Mouse (Mus musculus) gastrocnemius, postnatal 14 days (tissue): Measurements from ENCODE around the gene Ptma. TPM values are rescaled to one million over a fixed set of nuclear protein-coding genes. Genes with fewer than 3 reads are reported as not detected.
A peak's percentile ranks its signal among the peaks of the same experiment; 100 is the strongest.

ENCODE experiments used
- DNase-seq: peaks from one replicate; pipeline ENCODE4 v3.0.0; 2021; ENCODE audit warnings: mixed read lengths
- intact Hi-C: fragments of 180-260 bp; cut with DNase I; formaldehyde crosslinking; loops from one replicate; pipeline ENCODE4 v1.15.1; 2025; ENCODE audit warnings: low total_unique reads
- total RNA-seq, 2 experiments: library from RNA; stranded (reverse); gene quantifications; 2 replicates each; pipeline ENCODE4 v1.2.3; 2021

Ptma gene
- total RNA-seq, 2 experiments from 2014 or later: 184 to 248 TPM

DNA sequence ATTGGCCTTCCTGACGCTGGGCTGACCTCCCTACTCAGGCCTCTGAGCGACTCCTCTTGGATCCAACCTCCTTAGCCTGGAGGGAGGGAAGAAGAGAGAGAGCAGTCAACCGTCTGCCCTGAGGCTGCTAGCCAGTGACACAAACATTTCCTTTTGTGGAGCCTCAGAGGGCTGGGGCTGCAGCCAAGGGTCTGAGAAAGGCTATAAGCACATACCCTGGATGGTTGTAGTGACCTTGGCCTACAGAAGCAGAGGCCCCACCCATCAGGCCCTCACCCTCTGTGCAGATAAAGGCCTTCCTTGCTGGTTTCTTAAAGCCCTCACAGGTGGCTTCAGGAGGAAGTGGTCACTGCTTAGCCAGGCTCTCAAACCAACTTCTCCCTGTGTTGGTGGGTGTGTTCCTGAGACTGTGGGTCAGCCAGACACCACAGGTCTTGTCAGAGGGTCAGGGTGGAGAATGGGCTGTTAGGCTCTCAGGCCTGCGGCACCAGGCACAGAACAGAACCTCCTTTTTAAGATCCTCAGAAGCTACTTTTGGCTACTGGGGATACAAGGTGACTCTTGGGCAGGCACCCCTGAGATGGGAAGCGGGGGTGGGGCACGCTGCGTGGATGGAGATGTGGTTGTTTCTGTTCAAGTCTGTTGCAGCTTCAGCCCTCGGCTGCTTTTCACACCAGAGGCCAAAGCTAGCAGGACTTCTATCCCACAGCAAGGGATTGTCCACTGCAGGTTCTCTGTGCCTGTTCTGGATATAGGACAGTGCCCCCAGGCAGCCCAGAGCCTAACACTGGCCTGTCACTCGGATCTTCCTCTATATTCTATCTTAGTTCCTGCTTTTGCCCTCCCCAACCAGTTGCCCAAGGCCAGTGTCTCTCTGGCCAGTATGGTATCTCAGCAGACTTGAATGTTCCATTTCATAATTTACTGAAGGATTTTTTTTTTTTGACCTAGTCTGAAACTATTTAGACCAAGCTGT, 34.1 kb upstream of the Ptma start:
- intact Hi-C loops: no loop called here
- DNase-seq: no peak

DNA sequence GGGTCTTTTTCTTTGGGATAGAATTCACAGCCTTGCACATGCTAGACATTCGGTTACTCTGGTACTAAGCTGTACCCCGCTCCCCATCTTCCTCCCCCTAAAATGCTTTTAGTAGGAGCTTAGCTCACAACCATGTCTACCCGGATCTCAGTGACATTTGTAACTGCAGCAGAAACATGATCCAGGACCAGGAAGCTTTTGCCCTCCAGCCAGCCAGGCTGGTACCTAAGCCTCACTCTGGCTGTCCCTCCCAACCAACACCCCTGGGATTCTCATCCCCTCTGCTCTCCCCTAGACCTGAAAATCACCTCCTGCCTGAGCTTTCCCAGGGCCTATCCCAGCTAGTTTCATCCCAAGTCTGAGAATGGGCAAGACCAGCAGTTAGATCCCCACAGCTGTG, 32.7 kb upstream of the Ptma start:
- intact Hi-C loops: no loop called here
- DNase-seq: no peak

DNA sequence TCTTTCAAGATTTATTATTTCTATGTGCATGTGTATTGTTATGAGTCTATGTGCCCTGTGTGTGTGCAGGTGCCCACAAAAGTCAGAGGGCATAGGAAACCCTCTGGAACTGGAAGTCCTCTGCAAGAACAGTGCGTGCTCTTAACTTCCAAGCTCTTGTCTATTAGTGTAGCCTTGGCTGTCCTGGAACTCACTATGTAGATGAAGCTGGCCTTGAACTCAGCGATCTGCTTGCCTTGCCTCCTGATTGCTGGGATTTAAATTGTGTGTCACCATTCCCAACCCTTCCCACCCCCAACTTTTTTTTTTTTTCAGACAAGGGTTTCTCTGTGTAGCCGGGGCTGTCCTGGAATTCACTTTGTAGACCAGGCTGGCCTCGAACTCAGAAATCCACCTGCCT, 30.2 kb upstream of the Ptma start:
- DNase-seq: no peak
- intact Hi-C loops: no loop called here

DNA sequence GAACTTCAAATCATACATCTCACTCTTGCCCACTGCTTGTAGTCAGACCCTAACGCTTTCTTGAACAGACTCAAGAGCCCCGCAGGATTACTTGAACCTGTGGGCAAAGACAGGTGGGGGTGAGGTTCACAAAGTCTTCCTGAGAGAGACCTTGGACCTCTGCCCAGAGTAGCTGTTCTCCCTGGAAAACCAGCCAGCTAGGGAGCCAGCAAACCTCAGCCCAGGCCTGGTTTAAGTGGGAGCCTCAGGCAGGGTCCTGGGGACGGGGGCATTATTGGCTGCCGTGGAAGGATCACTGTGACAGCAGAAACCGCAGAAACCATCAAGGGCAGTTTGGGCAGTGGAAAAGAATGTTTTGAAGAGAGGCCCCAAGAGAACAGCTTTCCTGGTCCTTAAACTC, 29.2 kb upstream of the Ptma start:
- intact Hi-C loops: no loop called here

GRCm38 (mm10) chr1:86497986-86498385, 28.5 kb upstream of the Ptma start:
- intact Hi-C loops: no loop called here
- DNase-seq: no peak

More for the DNA sequence above, 29.2 kb upstream of the Ptma start:
- DNase-seq: no peak

DNA sequence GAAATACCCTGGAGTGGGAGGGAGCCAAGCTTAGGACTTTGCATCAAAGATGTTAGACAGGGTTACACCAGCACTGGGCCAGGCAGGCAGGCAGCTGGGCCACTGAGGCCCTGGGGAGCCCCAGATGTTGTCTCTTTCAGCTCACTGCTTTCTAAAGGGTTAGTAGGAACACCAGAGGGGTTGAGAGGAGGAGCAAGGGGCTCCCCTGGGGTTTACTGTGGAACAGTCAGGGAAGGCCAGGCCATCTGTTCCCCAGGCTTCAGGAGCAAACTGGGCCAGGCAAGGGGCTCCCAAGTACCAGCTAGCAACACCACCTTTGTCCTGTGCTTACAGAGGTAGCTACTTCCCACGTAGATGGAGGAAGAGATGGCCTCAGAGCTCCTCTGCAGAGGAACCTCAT, 27.9 kb upstream of the Ptma start:
- intact Hi-C loops: no loop called here
- peak; percentile 36 for DNase-seq

DNA sequence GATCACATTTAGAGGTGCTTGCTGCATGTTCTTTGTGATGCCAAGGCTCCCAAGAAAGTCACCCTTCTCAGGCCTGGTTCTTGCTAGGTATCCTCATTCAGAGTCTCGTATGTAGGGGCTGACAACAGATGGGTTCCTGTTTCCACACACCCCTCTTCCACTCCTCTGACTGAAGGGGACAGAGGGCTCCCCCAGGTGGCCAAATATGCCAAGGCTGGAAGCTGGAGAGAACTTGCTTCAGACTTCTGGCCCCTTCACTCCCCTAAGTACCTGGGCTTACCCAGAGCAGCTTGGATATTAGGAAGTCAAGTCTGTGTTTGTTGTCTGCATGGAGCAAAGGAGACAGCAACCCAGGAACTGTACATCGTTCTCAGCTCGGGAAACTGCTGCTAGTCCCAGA, 26.6 kb upstream of the Ptma start:
- peak; percentile 79 for DNase-seq
- intact Hi-C loops: no loop called here

DNA sequence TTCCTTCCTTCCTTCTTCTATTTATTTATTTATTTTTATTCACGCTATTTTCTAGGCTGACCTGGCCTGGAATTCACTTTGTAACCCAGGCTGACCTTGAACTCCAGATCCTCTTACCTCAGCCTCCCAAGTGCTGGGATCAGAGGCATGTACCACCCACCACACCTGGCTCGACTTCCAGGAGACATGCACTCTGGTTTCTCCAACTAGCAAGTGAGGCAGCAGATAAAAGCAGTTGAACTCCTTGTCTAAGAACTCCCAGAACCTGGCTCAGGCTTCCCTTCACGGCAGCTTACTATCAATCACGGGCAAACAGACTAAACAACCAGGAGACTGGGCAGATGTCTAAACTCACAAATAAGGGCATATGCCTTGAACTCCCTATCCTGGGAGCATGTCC, 25.8 kb upstream of the Ptma start:
- intact Hi-C loops: no loop called here
- no peak for DNase-seq

DNA sequence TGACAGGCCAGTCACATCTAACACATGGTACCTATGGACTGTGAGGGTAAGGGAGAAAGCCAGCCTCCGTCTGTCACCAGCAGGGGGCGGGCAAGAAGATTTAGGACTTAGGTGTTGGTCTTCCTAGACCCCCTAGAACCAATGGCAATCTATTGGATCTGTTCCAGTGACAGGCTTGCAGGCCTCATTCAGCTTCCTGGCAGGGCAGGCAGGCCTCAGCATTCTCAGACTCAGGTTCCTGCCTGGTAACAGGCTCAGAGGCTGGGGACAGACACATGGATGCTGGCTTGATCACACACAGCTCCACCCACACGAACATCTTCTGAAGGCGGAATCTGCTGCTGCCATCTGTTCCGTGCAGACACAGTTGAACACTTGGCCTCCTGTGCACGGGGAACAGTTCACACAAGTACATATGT, 25.4 kb upstream of the Ptma start:
- intact Hi-C loops: no loop called here
- DNase-seq: peak; percentile 50

DNA sequence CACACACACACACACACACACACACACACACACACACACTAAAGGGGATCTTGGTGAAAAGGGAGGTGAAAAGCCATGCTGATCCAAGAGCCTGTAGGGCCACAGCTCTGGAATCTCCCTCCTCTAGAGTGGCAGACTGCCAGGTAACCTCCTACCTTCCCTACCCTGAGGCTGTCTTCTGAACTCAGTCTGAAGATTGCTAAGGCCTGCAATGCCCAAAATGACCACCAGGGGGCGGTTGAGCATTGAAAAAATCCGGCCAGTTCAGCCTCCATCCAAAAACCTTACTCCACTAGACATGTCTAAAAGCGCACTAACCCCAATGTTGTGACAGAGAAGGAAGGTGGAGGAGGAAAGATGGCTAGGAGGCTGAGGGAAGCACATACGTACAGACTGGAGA, 25.0 kb upstream of the Ptma start:
- intact Hi-C loops: no loop called here
- DNase-seq: peak; percentile 87

DNA sequence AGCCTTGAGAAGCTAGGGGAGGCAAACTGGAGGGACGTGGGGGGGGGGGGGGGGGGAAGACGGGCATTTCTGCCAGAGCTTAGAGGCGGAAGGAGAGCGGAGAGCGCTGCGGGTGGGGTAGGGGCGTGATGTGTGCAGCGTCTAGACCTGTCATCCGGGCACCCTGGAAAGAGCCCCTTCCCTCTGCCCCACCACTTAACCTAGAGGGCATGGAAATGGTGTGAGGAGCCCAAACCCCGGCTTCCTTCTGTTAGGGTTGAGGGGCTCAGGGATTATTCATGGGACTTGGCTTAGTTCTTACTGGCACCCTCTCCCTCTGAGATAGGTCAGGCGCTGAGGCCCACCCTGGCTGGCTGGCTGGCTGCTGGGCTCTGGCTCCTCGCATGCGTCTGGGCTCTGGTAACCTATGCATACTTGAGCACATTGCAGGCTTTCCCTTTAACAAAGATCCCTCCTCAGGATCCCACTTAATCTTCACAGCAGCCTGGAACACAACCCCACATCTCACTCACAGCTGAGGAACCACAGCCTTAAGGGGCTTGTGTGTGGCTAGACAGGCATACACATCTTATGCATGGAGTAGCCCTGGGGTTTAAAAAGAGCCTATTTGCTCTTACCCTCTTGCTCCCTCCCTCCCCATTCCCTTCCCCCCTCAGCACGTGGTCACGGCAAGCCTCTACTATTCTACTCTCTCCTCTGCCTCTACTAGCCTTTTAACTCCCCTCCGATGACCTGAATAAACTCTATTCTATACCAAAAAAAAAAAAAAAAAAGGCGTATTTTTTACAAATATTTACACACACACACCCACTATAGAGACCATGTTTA, 24.1 kb upstream of the Ptma start:
- intact Hi-C loops: loop anchor here (2.0 kb wide), 1 partner anchor 62 kb away; no protein-coding TSS in a partner anchor
- DNase-seq: no peak

DNA sequence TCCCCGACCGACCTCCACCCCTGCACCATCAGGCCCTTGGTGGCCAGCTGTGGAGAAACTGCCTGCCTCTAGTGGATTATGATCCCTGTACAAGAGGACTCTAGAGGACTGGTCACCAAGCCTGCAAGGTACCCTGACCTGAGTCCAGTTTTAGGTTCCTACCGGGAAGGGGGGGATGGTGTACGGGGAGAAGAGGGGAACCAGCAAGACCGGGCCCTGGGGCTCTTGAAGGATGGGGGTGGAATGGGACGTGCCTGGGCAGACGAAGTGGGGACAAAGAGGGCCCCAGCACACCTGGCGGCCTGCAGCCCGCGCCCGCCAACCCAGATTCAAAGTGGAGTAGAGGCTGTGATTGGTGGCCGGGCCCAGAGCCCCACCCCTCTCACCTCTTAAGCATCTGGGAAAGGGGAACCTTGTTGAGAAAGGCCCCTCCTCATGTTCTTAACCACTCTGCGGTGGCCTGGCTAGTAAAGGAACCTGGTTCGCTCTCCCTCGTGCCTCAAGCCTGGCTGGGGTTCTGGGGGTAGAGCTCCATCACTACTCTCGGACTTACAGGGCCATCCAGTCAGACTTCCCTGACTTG, 23.3 kb upstream of the Ptma start:
- intact Hi-C loops: loop anchor here (2.0 kb wide), 1 partner anchor 62 kb away; no protein-coding TSS in a partner anchor
- DNase-seq: no peak

- intact Hi-C loops: loop anchor here (2.0 kb wide), 1 partner anchor 63 kb away; no protein-coding TSS in a partner anchor
Measured at GRCm38 (mm10) chr1:86503906-86504696, 22.4 kb upstream of the Ptma start.

DNA sequence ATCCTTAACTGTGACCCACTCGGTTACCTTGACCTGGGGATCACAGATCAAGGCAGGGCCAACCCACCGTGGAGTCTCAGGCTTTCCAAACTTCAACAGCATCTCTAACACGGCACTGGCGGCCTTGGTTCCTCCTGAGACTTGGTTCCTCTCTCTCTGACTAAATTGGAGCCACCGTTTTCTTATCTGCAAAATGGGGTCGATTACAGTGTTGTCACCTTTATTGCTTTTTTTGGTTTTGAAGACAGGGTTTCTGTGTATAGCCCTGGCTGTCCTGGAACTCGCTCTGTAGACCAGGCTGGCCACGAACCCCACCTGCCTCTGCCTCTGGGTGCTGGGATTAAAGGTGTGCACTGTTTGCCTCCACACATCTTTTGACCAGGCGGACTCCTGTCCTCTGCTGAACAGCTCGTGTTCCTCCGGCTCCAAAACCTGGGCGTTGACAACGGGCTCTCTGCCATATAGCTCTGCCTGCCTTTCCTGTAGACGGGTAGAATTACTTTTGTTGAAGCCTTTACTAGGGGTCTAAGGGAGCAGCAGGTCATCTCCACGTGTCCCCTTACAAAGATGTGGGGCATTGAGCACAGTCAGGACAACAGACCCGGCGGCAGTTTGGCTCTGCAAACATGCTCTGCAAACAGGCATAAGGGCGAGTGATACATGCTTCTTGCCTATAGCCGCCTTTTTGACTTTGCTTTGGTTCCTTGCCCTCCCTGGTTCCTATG, 21.7 kb upstream of the Ptma start:
- intact Hi-C loops: no loop called here
- DNase-seq: no peak

More at GRCm38 (mm10) chr1:86503906-86504696, 22.4 kb upstream of the Ptma start:
- DNase-seq: peak; percentile 96

GRCm38 (mm10) chr1:86505461-86505860, 21.1 kb upstream of the Ptma start:
- intact Hi-C loops: no loop called here
- DNase-seq: peak; percentile 62

GRCm38 (mm10) chr1:86506420-86506819, 20.1 kb upstream of the Ptma start:
- intact Hi-C loops: no loop called here
- DNase-seq: no peak

GRCm38 (mm10) chr1:86507866-86508265, 18.7 kb upstream of the Ptma start:
- DNase-seq: no peak
- intact Hi-C loops: no loop called here

DNA sequence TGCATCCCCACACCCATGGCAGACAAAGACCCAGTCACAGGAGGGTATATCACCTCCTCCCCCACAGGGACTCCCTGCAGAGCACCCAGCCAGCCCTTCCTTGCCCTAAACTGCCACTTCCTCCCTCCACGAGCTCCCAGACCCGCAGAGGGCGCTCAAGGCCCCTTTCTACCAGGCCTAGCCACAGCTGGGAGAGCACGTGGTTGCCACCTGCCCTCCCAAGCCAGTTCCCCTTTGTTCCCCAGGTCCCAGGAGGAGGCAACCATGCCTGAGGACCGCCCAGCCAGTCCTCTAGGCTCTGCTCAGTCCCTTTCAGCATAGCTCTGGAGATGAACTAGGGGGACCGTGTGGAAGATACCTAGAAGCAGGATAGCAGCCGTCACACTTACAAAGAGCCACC, 17.1 kb upstream of the Ptma start:
- intact Hi-C loops: no loop called here
- DNase-seq: peak; percentile 91

DNA sequence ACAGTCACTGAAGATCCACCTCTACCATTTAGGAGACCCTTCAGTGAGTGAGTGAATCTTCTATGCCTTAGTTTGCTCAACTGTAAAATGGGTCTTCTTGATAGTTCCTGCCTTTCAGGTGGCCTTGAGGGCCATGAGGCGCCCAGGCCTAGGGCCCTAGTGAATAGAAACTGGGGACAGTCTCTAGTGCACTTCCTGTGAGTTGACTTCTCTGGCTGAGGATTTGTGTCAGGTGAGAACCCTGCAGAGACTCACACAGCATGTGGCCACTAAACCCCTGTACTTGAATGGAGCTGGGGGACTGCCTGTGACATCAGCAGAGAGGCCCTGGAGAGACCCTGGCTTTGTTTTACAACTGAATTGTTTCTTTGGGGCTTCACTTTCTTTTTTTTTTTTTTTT, 16.3 kb upstream of the Ptma start:
- intact Hi-C loops: no loop called here
- no peak for DNase-seq
